Mouse (Mus musculus) kidney, embryonic 15.5 days (tissue): ENCODE results near the gene Nod2. TPM values are rescaled to one million over a fixed set of nuclear protein-coding genes. Genes with fewer than 3 reads are reported as not detected.

ENCODE experiments used
- ATAC-seq: fragments of 200-750 bp; cut with Nextera tagmentation; replicated peaks from 2 replicates; pipeline ENCODE4 v1.8.0; 2017; ENCODE audit warnings: moderate TSS enrichment; ENCODE audit not compliant: low FRiP score
- H3K27ac ChIP-seq: fragments of 300-500 bp; sonication (generic); 2 replicates; pipeline ENCODE4 v1.5.1; 2015; ENCODE audit warnings: mild to moderate bottlenecking, inconsistent platforms
- H3K27me3 ChIP-seq: fragments of 300-500 bp; sonication (generic); 2 replicates; pipeline ENCODE4 v1.6.1; 2015; ENCODE audit warnings: inconsistent platforms
- H3K36me3 ChIP-seq: fragments of 300-500 bp; sonication (generic); 2 replicates; pipeline ENCODE4 v1.6.1; 2015; ENCODE audit warnings: inconsistent platforms
- H3K4me1 ChIP-seq: fragments of 300-500 bp; sonication (generic); 2 replicates; pipeline ENCODE4 v1.6.1; 2015; ENCODE audit warnings: inconsistent platforms
- H3K4me2 ChIP-seq: fragments of 300-500 bp; sonication (generic); 2 replicates; pipeline ENCODE4 v1.6.1; 2015; ENCODE audit warnings: moderate library complexity, mild to moderate bottlenecking, inconsistent platforms
- H3K4me3 ChIP-seq: fragments of 300-500 bp; sonication (generic); replicated peaks from 2 replicates; pipeline ENCODE4 v1.5.1; 2015; ENCODE audit warnings: mild to moderate bottlenecking, inconsistent platforms
- H3K9ac ChIP-seq: fragments of 300-500 bp; sonication (generic); 2 replicates; pipeline ENCODE4 v1.6.1; 2015; ENCODE audit warnings: mild to moderate bottlenecking, inconsistent platforms
- H3K9me3 ChIP-seq: fragments of 300-500 bp; sonication (generic); replicated peaks from 2 replicates; pipeline ENCODE4 v1.6.1; 2016; ENCODE audit warnings: inconsistent platforms
- WGBS: fragments of 180-500 bp; shearing (Covaris S2); methylation state at CpG from one replicate; pipeline ENCODE4 v1.1.7; 2015; ENCODE audit warnings: mixed read lengths; 5-methylcytosine and 5-hydroxymethylcytosine counted together
- polyA plus RNA-seq: library from polyadenylated mRNA; unstranded; fragments of >200 nt; fragmentation: Nextera tagmentation; extraction: Ambion mirVana; gene quantifications from 2 replicates; pipeline ENCODE4 v1.2.1, GENCODE M21; 2015

Nod2 gene
- 0.24 and 0.34 TPM in 2 replicates for polyA plus RNA-seq

DNA sequence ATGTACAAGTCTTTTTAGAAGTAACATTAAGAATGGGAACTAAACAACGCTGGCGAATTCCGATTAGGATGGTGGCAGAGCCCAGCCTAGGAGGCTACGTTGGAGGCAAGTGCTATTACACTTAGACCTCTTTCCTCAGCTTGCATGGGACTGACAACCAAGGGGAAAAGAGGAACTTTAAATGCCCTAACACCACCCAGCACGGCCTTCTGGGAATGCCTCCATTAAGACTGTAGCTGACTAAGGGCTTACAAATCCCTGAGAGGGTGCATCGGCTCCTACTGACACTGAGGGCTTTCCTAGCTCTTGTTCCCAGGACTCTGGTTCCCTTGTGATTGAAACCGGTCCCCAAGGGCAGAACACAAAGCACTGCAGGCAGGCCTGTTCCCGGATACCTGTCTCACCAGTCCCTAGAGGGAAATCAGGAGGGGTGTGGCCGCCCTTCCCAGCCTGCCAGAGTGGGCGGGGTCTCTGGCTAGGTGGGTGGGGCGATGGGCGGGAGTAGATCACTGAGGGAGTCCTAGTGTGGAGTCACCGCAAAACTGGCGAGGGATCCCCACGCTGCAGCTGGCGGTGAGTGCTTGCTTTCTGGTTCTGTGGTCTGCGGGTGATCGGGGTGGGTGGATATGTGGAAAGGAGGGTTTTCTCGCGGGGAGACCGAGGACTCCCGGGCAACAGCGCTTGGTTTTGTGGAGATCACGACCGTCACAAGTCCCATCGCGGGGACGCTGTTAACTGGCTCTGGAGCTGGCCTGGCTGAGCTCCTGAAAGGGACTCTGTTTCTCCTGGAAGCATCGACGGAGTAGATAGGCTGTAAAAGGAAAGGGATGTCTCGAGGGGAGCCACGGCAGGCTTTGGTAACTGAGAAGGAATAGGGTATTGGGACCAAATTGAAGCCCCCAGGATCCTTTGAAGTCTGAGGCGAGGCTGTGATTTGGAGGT, at the start of gene Nod2:
Gene Nod2 (plus strand): TSS at position 479 of the 942 bp plus-strand sequence.
- Histone ChIP-seq H3K4me2 (peak within 1 kb of the TSS; percentile 76), H3K9ac (peak within 1 kb of the TSS; percentile 37; the same call in 1 of the 2 replicates), H3K27ac (no peak within 1 kb of the TSS), H3K27me3 (peaks cover 16% of the 10 kb centered on the region), H3K4me3 (peak within 1 kb of the TSS; percentile 46), H3K4me1 (peaks cover 25% of the 10 kb centered on the region), H3K9me3 (no peaks in the 10 kb centered on the region), H3K36me3 (no peaks in the 10 kb centered on the region)
- ATAC-seq: peak; percentile 93
- 9% methylated on average over 33 of the region's 33 CpGs for WGBS

DNA sequence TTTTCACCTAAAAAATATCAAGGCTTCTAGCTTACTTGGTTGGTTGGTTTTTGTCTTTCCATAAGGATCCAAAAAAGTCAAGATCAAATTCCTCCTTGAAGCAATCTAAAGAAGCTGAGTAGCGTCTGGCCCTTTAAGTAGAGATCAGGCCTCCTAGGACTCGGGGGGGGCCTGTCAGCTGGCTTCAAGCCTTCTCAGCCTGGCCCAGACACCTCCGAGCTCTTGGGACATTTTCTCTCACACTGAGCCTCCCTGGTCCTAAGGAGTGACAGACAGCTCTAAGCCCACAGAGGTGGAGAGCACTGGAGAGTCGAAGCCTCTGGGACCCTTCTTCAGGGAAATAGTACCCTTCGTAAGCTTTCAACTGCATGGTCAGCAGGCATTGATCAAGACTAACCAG, 48.5 kb upstream of the Nod2 start:
- Histone ChIP-seq H3K4me1 (peaks cover 14% of the 10 kb centered on the region), H3K4me2 (no peak overlapping the region), H3K9ac (no peak overlapping the region), H3K9me3 (0 out of 2 replicates have a peak, but pooled peaks cover 5% of the 10 kb centered on the region), H3K27me3 (no peaks in the 10 kb centered on the region), H3K36me3 (peaks cover 4% of the 10 kb centered on the region; the same call in 1 of the 2 replicates), H3K4me3 (no peak overlapping the region), H3K27ac (0 out of 2 replicates have a peak overlapping the region, but pooled peaks have one; percentile 13)
- ATAC-seq: no peak
- 63% methylated on average over 5 of the region's 5 CpGs for WGBS

DNA sequence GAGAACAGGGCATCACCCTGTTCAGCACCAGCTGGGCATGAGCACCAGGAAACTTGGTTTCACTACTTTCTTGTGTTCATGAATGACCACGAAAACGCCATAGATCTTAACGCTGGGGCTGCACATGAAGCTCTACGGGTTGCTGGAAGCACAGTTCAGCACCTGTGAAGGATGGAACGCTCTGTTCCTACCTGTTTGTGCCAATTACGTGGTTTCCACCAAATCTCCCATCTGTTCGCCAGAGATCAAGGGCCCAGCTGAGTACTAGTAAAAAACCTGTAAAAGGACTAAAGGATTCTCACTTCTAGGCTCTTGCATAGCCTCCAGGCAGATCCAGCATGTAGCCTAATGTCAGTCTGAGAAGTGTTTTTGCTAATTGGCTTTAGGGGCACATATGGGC, 47.6 kb upstream of the Nod2 start:
- no peak overlapping the region for H3K9ac ChIP-seq
- 0 out of 2 replicates have a peak, but pooled peaks cover 5% of the 10 kb centered on the region for H3K9me3 ChIP-seq
- ATAC-seq: no peak
- H3K27ac ChIP-seq: no peak overlapping the region
- 85% methylated on average over 7 of the region's 7 CpGs for WGBS
- no peak overlapping the region for H3K4me2 ChIP-seq
- peaks cover 23% of the 10 kb centered on the region for H3K4me1 ChIP-seq
- no peaks in the 10 kb centered on the region for H3K36me3 ChIP-seq
- H3K27me3 ChIP-seq: no peaks in the 10 kb centered on the region
- H3K4me3 ChIP-seq: no peak overlapping the region

DNA sequence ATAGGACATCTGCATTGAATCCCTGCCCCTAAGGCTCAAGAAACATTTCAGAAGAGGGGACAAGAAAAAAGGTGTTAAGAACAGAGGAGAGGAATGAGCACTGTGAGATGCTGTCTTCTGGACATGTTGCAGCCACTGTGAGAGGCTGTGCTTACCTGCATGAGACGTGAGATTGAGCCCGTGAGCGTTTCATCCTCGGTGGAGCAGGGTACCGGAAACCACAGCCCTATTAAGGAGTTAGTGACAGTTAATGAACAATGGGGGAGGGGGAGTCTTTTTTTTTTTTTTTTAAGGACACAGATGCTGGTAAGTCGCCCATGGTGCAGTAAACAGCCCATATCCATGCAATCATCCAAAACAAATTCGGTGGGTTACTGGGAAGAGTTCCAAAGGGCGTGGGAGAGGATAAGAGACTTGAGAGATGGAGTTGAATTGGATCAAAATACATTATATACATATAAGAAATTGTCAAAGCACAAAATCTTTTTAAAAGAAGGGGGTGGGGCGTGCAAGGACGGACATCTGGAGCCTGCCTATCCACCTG, 43.6 kb upstream of the Nod2 start:
- no peaks in the 10 kb centered on the region for H3K36me3 ChIP-seq
- peak overlapping the region; percentile 84 for H3K27ac ChIP-seq
- H3K4me3 ChIP-seq: peak overlapping the region; percentile 29
- H3K4me2 ChIP-seq: peak overlapping the region; percentile 59
- H3K4me1 ChIP-seq: peaks cover 34% of the 10 kb centered on the region
- ATAC-seq: peak; percentile 13; the same call in 1 of the 2 replicates
- no peak overlapping the region for H3K9ac ChIP-seq
- WGBS: 4% methylated on average over 10 of the region's 10 CpGs
- H3K27me3 ChIP-seq: no peaks in the 10 kb centered on the region
- 0 out of 2 replicates have a peak, but pooled peaks cover 5% of the 10 kb centered on the region for H3K9me3 ChIP-seq

DNA sequence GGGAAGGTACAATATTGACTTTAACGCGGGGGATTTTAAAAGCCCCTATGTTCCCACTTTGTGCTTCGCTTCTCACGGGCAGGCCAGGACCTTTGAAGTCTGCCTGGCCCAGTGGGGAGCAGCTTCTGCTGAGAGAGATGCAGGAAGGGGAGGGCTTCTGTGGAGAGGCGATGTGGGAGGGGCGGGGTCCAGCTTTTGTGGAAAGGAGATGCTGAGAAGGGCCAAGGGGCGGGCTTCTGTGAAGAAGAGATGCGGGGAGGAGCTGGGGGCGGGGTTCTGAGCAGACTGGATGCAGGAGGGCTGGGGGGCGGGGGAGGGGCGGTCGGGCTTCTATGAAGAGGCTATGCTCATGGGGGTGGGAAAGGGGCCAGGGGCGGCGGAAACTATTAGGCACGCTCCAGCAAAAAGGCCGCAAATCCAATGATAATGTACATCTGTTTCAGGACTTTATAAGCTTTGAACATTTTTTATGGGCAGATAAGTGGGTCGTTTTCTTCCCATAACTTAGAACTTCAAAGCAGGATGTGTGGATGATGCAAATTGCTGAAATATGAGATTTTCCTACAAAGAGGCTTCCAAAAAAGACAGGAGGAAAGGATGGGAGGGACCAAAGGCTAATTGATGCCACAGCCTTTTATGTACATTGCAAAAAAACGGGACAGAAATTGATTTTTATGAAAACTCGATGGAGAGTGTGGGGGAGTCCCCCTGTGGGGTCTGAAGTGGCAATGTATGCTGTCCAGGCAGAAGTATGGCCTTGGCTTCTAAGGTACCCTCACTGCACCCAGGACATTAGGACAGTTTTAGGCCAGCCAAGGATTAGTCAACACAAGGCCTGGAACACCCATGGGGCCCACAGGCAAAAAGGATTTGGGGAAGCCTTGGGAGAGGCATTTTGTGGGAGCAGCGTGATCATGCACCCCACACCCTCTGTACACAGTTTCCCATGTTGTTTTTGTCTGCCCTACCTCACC, 42.8 kb upstream of the Nod2 start:
- WGBS: 5% methylated on average over 20 of the region's 20 CpGs
- H3K4me3 ChIP-seq: peak overlapping the region; percentile 29
- no peaks in the 10 kb centered on the region for H3K27me3 ChIP-seq
- peak; percentile 88 for ATAC-seq
- peaks cover 31% of the 10 kb centered on the region for H3K4me1 ChIP-seq
- 0 out of 2 replicates have a peak, but pooled peaks cover 5% of the 10 kb centered on the region for H3K9me3 ChIP-seq
- peak overlapping the region; percentile 84 for H3K27ac ChIP-seq
- H3K4me2 ChIP-seq: peak overlapping the region; percentile 59
- H3K9ac ChIP-seq: no peak overlapping the region
- H3K36me3 ChIP-seq: no peaks in the 10 kb centered on the region

- no peaks in the 10 kb centered on the region for H3K36me3 ChIP-seq
- 40% methylated on average over 13 of the region's 13 CpGs for WGBS
- H3K27me3 ChIP-seq: no peaks in the 10 kb centered on the region
- H3K4me3 ChIP-seq: no peak overlapping the region
- no peak overlapping the region for H3K4me2 ChIP-seq
- no peak overlapping the region for H3K9ac ChIP-seq
- no peak; the same call in 1 of the 2 replicates for ATAC-seq
- 0 out of 2 replicates have a peak, but pooled peaks cover 5% of the 10 kb centered on the region for H3K9me3 ChIP-seq
- peak overlapping the region; percentile 78; the same call in 1 of the 2 replicates for H3K27ac ChIP-seq
- H3K4me1 ChIP-seq: peaks cover 31% of the 10 kb centered on the region
Measured at GRCm38 (mm10) chr8:88605361-88606040, 41.6 kb upstream of the Nod2 start.

DNA sequence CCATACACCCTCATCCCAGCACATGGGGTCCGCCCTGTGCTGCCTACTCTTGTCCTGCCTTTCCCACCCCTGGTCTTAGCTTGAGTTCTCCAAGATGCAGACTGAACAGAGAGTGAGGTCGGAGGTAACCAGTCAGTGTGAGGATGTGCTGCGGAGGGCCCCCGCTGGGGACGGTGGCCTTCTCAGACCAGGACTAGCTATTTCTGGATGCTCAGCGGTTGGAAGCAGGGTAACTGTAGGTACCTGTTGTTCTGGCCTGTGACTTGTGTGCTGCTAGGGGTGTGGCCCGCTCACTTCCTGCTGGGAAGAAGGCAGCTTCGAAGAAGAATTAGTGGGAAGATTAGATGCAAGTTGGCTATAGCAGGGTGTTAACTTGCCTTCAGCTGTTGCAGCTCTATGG, 38.1 kb upstream of the Nod2 start:
- Histone ChIP-seq H3K4me3 (no peak overlapping the region), H3K27ac (no peak overlapping the region), H3K9ac (no peak overlapping the region), H3K9me3 (no peaks in the 10 kb centered on the region), H3K36me3 (no peaks in the 10 kb centered on the region), H3K27me3 (no peaks in the 10 kb centered on the region), H3K4me1 (peaks cover 22% of the 10 kb centered on the region), H3K4me2 (no peak overlapping the region)
- ATAC-seq: no peak
- WGBS: 77% methylated on average over 8 of the region's 8 CpGs

- ATAC-seq: no peak
- WGBS: 70% methylated on average over 6 of the region's 6 CpGs
Measured at GRCm38 (mm10) chr8:88610271-88610670, 36.8 kb upstream of the Nod2 start.

DNA sequence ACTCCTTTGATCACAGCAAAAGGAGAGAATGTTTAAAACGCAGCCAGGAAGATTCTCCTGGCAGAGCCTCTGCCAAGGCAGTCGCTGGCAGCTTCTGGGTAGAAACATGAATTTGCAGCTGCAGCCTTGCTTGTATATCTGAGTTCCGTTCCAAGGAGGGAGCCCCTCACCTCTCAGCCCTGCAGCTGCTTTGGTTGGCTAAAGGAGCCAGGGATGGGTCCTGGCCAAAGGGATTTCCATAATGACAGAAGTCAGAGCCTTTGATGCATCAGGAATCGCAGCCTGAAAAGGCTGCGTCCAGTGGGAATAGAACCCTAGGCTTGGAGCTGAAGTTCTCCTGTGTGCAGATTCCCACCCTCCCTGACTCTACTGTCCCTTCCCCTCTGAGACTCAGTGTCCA, 32.1 kb upstream of the Nod2 start:
- WGBS: 59% methylated on average over 5 of the region's 5 CpGs
- H3K4me2 ChIP-seq: no peak overlapping the region
- no peak overlapping the region for H3K27ac ChIP-seq
- H3K4me1 ChIP-seq: peaks cover 10% of the 10 kb centered on the region
- ATAC-seq: no peak
- H3K9me3 ChIP-seq: no peaks in the 10 kb centered on the region
- H3K9ac ChIP-seq: no peak overlapping the region
- no peak overlapping the region for H3K4me3 ChIP-seq
- H3K27me3 ChIP-seq: no peaks in the 10 kb centered on the region
- H3K36me3 ChIP-seq: no peaks in the 10 kb centered on the region

More at GRCm38 (mm10) chr8:88610271-88610670, 36.8 kb upstream of the Nod2 start:
- Histone ChIP-seq H3K27me3 (no peaks in the 10 kb centered on the region), H3K9ac (no peak overlapping the region), H3K4me1 (peaks cover 10% of the 10 kb centered on the region), H3K4me2 (no peak overlapping the region), H3K4me3 (no peak overlapping the region), H3K36me3 (no peaks in the 10 kb centered on the region), H3K27ac (no peak overlapping the region), H3K9me3 (no peaks in the 10 kb centered on the region)

DNA sequence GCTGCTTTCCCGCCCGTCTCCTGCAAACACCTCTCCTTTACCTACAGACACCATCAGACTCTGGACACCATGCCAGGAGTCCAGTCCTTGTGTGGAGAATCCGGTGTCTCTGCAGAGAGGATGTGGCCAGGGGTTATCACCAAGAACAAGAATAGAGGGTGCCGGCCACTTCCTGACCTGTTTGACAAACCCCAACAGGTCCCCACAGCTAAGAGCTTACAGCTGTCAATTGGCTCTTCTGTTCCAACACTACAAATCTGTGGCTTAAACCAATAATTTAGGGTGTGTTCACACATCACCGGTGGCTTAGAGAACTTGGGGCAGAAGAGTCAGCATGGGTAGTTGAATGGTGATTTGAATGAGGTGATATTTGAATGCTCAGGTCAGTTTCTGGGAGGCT, 28.5 kb upstream of the Nod2 start:
- Histone ChIP-seq H3K4me3 (no peak overlapping the region), H3K27me3 (peaks cover 11% of the 10 kb centered on the region; the same call in 1 of the 2 replicates), H3K27ac (no peak overlapping the region), H3K9me3 (no peaks in the 10 kb centered on the region), H3K9ac (no peak overlapping the region), H3K4me2 (no peak overlapping the region), H3K36me3 (no peaks in the 10 kb centered on the region), H3K4me1 (peaks cover 12% of the 10 kb centered on the region)
- ATAC-seq: no peak
- 50% methylated on average over 5 of the region's 5 CpGs for WGBS

DNA sequence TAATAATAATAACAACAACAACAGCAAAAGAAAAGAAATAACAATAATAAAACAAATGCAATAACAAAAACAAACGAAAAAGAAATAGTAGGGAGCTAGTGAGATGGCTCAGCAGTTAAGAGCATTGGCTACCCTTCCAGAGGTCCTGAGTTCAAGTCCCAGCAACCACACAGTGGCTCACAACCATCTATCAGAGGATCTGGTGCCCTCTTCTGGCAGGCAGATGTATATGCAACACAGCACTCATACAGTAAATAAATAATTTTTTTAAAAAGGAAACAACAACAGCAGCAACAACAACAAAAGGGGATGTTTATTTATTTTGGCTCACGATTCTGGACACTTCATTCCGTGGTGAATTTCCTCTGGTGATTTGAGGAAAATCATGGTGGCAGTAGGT, 27.6 kb upstream of the Nod2 start:
- H3K4me1 ChIP-seq: peaks cover 12% of the 10 kb centered on the region
- WGBS: 74% methylated on average over 3 of the region's 3 CpGs

More for the DNA sequence above, 27.6 kb upstream of the Nod2 start:
- H3K4me3 ChIP-seq: no peak overlapping the region
- H3K9ac ChIP-seq: no peak overlapping the region
- peaks cover 11% of the 10 kb centered on the region; the same call in 1 of the 2 replicates for H3K27me3 ChIP-seq
- H3K27ac ChIP-seq: no peak overlapping the region
- H3K9me3 ChIP-seq: no peaks in the 10 kb centered on the region
- ATAC-seq: no peak
- no peak overlapping the region for H3K4me2 ChIP-seq
- no peaks in the 10 kb centered on the region for H3K36me3 ChIP-seq
